Mouse (Mus musculus) E14TG2a.4 (cell line): ENCODE results near the gene Pik3cd.

Experiments used
- CTCF ChIP-seq: conservative IDR thresholded peaks from 2 replicates; pipeline ENCODE4 v1.5.1; 2014; ENCODE audit warnings: low read length
- POU5F1 ChIP-seq: IDR thresholded peaks from 2 replicates; pipeline ENCODE4 v1.6.1; 2014; ENCODE audit warnings: low read length, borderline replicate concordance

GRCm38 (mm10) chr4:149623711-149624110, 78.7 kb downstream of the Pik3cd start:
- TF ChIP-seq CTCF (no peak), POU5F1 (no peak)
